Mouse (Mus musculus) ES-Bruce4 (cell line): Measurements from ENCODE around the gene Specc1. TPM values are rescaled to one million over a fixed set of nuclear protein-coding genes. Genes with fewer than 3 reads are reported as not detected.
"Not testable (repeated sequence)": the region's sequence is repeated elsewhere in the genome, so short reads cannot be mapped to it uniquely, and the experiment has no call there.

Source experiments
- H3K27ac ChIP-seq: 2 replicates; pipeline ENCODE4 v1.5.1; 2012; ENCODE audit warnings: low read length, inconsistent platforms; ENCODE audit not compliant: insufficient read depth
- H3K27me3 ChIP-seq: 2 replicates; pipeline ENCODE4 v1.6.1; 2012; ENCODE audit warnings: mild to moderate bottlenecking, low read length, inconsistent platforms; ENCODE audit not compliant: control insufficient read depth, poor library complexity, insufficient read depth, severe bottlenecking
- H3K36me3 ChIP-seq: 2 replicates; pipeline ENCODE4 v1.6.1; 2012; ENCODE audit warnings: inconsistent platforms, mild to moderate bottlenecking, low read length, moderate library complexity; ENCODE audit not compliant: control insufficient read depth, poor library complexity, insufficient read depth, severe bottlenecking
- H3K4me1 ChIP-seq: one replicate; pipeline ENCODE4 v1.8.1; 2011; ENCODE audit warnings: low read length; ENCODE audit not compliant: control insufficient read depth, insufficient read depth
- H3K4me3 ChIP-seq: 2 replicates; pipeline ENCODE4 v1.5.1; 2011; ENCODE audit warnings: low read depth, mild to moderate bottlenecking, low read length
- H3K9ac ChIP-seq: 2 replicates; pipeline ENCODE4 v1.6.1; 2012; ENCODE audit warnings: low read depth, mild to moderate bottlenecking, inconsistent platforms; ENCODE audit not compliant: poor library complexity, severe bottlenecking
- H3K9me3 ChIP-seq: replicated peaks from 2 replicates; pipeline ENCODE4 v1.6.1; 2012; ENCODE audit warnings: mild to moderate bottlenecking, low read length, inconsistent platforms; ENCODE audit not compliant: control insufficient read depth, poor library complexity, insufficient read depth, severe bottlenecking
- CTCF ChIP-seq: IDR thresholded peaks from one replicate; pipeline ENCODE4 v1.8.1; 2011; ENCODE audit warnings: low read depth, low read length
- EP300 ChIP-seq: IDR thresholded peaks from 2 replicates; pipeline ENCODE4 v1.6.1; 2011; ENCODE audit warnings: low read depth, low read length; ENCODE audit not compliant: insufficient read depth
- POLR2A ChIP-seq: IDR thresholded peaks from one replicate; pipeline ENCODE4 v1.8.1; 2011; ENCODE audit warnings: low read length; ENCODE audit not compliant: insufficient read depth
- polyA plus RNA-seq: library from polyadenylated mRNA; stranded (reverse); fragments of >200 nt; gene quantifications from 2 replicates; pipeline ENCODE4 v1.2.4, GENCODE M21; 2011; ENCODE audit warnings: low read depth; ENCODE audit not compliant: missing spikeins, insufficient read depth, insufficient read length

Specc1 gene
- polyA plus RNA-seq, 1 experiment: 32.1 TPM

GRCm38 (mm10) chr11:61949315-61949714 lies 7.2 kb upstream of the Specc1 start:
- Histone ChIP-seq H3K4me3 (no peak overlapping the region), H3K9ac (no peak overlapping the region), H3K9me3 (peaks cover 9% of the 10 kb centered on the region; the same call in 1 of the 2 replicates), H3K27me3 (no peaks in the 10 kb centered on the region), H3K4me1 (no peaks in the 10 kb centered on the region), H3K36me3 (no peaks in the 10 kb centered on the region), H3K27ac (no peak overlapping the region)
- no peak for TF ChIP-seq EP300
- no peak for TF ChIP-seq POLR2A
- peak; percentile 12 for TF ChIP-seq CTCF

- Histone ChIP-seq H3K36me3 (no peaks in the 10 kb centered on the region), H3K9ac (no peak overlapping the region), H3K4me1 (no peaks in the 10 kb centered on the region), H3K9me3 (peaks cover 9% of the 10 kb centered on the region; the same call in 1 of the 2 replicates), H3K4me3 (peak overlapping the region; percentile 10; the same call in 1 of the 2 replicates), H3K27ac (no peak overlapping the region), H3K27me3 (no peaks in the 10 kb centered on the region)
- peak; percentile 95 for TF ChIP-seq CTCF
- TF ChIP-seq POLR2A: no peak
Observed at GRCm38 (mm10) chr11:61950632-61951031, 5.9 kb upstream of the Specc1 start.

GRCm38 (mm10) chr11:61955136-61955535 lies 1.4 kb upstream of the Specc1 start:
- no peak overlapping the region for H3K9ac ChIP-seq
- H3K4me3 ChIP-seq: no peak overlapping the region
- no peak for TF ChIP-seq EP300
- TF ChIP-seq POLR2A: no peak
- no peak for TF ChIP-seq CTCF
- no peaks in the 10 kb centered on the region for H3K4me1 ChIP-seq
- H3K9me3 ChIP-seq: peaks cover 9% of the 10 kb centered on the region; the same call in 1 of the 2 replicates
- no peak overlapping the region for H3K27ac ChIP-seq
- H3K27me3 ChIP-seq: peaks cover 2% of the 10 kb centered on the region; the same call in 1 of the 2 replicates
- H3K36me3 ChIP-seq: no peaks in the 10 kb centered on the region

- Histone ChIP-seq H3K9ac (no peak overlapping the region), H3K9me3 (peaks cover 9% of the 10 kb centered on the region; the same call in 1 of the 2 replicates), H3K36me3 (no peaks in the 10 kb centered on the region), H3K4me1 (no peaks in the 10 kb centered on the region), H3K4me3 (no peak overlapping the region), H3K27ac (no peak overlapping the region), H3K27me3 (peaks cover 2% of the 10 kb centered on the region; the same call in 1 of the 2 replicates)
- TF ChIP-seq POLR2A (no peak), CTCF (no peak), EP300 (no peak)
Observed at GRCm38 (mm10) chr11:61955951-61956350, 612 bp upstream of the Specc1 start.

GRCm38 (mm10) chr11:61957296-61957813 lies 792 bp downstream of the Specc1 start:
- H3K4me1 ChIP-seq: no peaks in the 10 kb centered on the region
- H3K9ac ChIP-seq: peak overlapping the region; percentile 63
- H3K27me3 ChIP-seq: peaks cover 2% of the 10 kb centered on the region; the same call in 1 of the 2 replicates
- TF ChIP-seq EP300 (no peak), CTCF (no peak), POLR2A (no peak)
- no peak overlapping the region for H3K27ac ChIP-seq
- H3K36me3 ChIP-seq: no peaks in the 10 kb centered on the region
- peaks cover 6% of the 10 kb centered on the region; the same call in 1 of the 2 replicates for H3K9me3 ChIP-seq
- peak overlapping the region; percentile 87 for H3K4me3 ChIP-seq

- not testable (repeated sequence) for H3K4me3 ChIP-seq, H3K27ac ChIP-seq, H3K36me3 ChIP-seq, H3K4me1 ChIP-seq, H3K27me3 ChIP-seq, H3K9me3 ChIP-seq, H3K9ac ChIP-seq
Observed at GRCm38 (mm10) chr11:61958706-61959105, 2.1 kb downstream of the Specc1 start.
